Mouse (Mus musculus): ENCODE results near the gene Clrn2. TPM values are rescaled to one million over a fixed set of nuclear protein-coding genes. Genes with fewer than 3 reads are reported as not detected.

Gene Clrn2
- polyA plus RNA-seq, 1 experiment from 2014 or later = not detected

DNA sequence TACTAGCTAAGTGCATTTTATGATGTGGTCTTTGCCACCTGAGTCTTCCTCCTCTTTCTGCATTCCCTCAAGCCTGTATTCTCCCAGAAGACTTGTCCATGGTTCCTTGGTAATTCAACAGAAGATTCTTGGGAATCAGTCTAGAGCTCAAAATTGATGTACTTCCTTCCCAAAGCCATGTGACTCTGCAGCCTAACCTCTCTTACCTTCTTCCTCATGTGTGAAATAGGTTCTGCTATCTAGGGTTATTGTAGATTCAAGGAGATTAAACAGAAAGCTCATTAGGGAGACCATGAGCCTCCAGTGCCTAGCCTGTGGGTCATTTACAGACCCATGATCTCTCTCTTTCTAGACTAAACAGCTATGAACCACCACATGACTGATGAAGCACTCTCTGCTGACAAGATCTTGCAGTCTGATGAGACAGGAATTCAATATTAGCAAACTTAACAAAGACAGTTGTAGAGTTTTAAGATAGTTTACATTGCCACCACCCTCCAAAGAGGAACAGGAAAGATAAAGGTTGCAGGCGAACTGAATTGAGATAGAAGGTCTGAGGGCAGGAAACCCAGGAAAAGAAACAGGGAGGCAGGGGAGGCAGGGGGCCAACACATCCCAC is 27.0 kb upstream of the Clrn2 start:
- WGBS = 94% methylated on average over 1 of the region's 1 CpGs
- H3K9me3 ChIP-seq (ENCODE audit: control insufficient read depth, low read length) = no peaks in the 10 kb centered on the region
- DNase-seq (ENCODE audit: low spot score) = no peak
- H3K27ac ChIP-seq (ENCODE audit: low read depth, low read length) = no peak overlapping the region
- ATAC-seq (ENCODE audit: insufficient read depth, low FRiP score, low TSS enrichment) = no peak
- H3K4me3 ChIP-seq (ENCODE audit: low read depth, low read length) = no peak overlapping the region
- no peak overlapping the region for H3K4me2 ChIP-seq (ENCODE audit: low read depth)
- no peaks in the 10 kb centered on the region for H3K27me3 ChIP-seq (ENCODE audit: control insufficient read depth, insufficient read depth, low read length)
- no peaks in the 10 kb centered on the region for H3K4me1 ChIP-seq (ENCODE audit: control insufficient read depth, insufficient read depth, low read length)
- no peaks in the 10 kb centered on the region for H3K36me3 ChIP-seq (ENCODE audit: control insufficient read depth, insufficient read depth, low read length)
- no peak overlapping the region for H3K9ac ChIP-seq (ENCODE audit: low read length)

GRCm38 (mm10) chr5:45427891-45428290 is 25.7 kb upstream of the Clrn2 start:
- no peak overlapping the region for H3K4me2 ChIP-seq (ENCODE audit: low read depth)
- no peaks in the 10 kb centered on the region for H3K36me3 ChIP-seq (ENCODE audit: control insufficient read depth, insufficient read depth, low read length)
- ATAC-seq (ENCODE audit: insufficient read depth, low FRiP score, low TSS enrichment) (no peak), DNase-seq (ENCODE audit: low spot score) (no peak)
- H3K4me1 ChIP-seq (ENCODE audit: control insufficient read depth, insufficient read depth, low read length) = no peaks in the 10 kb centered on the region
- H3K4me3 ChIP-seq (ENCODE audit: low read depth, low read length) = no peak overlapping the region
- H3K9ac ChIP-seq (ENCODE audit: low read length) = no peak overlapping the region
- H3K27me3 ChIP-seq (ENCODE audit: control insufficient read depth, insufficient read depth, low read length) = no peaks in the 10 kb centered on the region
- WGBS = 91% methylated on average over 7 of the region's 7 CpGs
- no peak overlapping the region for H3K27ac ChIP-seq (ENCODE audit: low read depth, low read length)
- H3K9me3 ChIP-seq (ENCODE audit: control insufficient read depth, low read length) = no peaks in the 10 kb centered on the region

- Histone ChIP-seq H3K36me3 (ENCODE audit: control insufficient read depth, insufficient read depth, low read length) (peaks cover 3% of the 10 kb centered on the region), H3K4me2 (ENCODE audit: low read depth) (no peak overlapping the region), H3K9ac (ENCODE audit: low read length) (no peak overlapping the region), H3K9me3 (ENCODE audit: control insufficient read depth, low read length) (no peaks in the 10 kb centered on the region), H3K4me1 (ENCODE audit: control insufficient read depth, insufficient read depth, low read length) (no peaks in the 10 kb centered on the region), H3K27me3 (ENCODE audit: control insufficient read depth, insufficient read depth, low read length) (no peaks in the 10 kb centered on the region), H3K4me3 (ENCODE audit: low read depth, low read length) (no peak overlapping the region), H3K27ac (ENCODE audit: low read depth, low read length) (no peak overlapping the region)
- DNase-seq (ENCODE audit: low spot score) (no peak), ATAC-seq (ENCODE audit: insufficient read depth, low FRiP score, low TSS enrichment) (no peak)
- WGBS = 92% methylated on average over 14 of the region's 14 CpGs
Measured at GRCm38 (mm10) chr5:45435967-45436950, 17.3 kb upstream of the Clrn2 start.

DNA sequence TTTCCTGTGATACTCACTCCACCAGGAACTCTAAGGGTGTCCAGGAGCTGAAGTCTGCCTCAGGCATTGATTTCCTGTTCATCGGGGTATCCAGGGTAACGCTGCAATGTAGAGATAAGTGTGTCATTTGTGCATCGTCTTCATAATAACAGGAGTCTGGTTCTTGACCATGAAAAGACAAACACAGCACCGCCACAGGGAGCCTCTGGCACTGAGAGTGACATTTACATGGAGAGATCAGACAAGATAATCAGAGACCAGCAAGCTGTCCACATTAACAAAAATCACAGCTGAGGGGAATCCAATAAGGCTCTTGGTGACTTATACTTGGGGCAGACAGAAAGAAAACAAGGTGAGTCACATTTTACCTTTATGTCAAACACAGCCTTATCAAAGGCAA is 15.7 kb upstream of the Clrn2 start:
- H3K36me3 ChIP-seq (ENCODE audit: control insufficient read depth, insufficient read depth, low read length) = peaks cover 3% of the 10 kb centered on the region
- no peaks in the 10 kb centered on the region for H3K9me3 ChIP-seq (ENCODE audit: control insufficient read depth, low read length)
- no peak overlapping the region for H3K4me3 ChIP-seq (ENCODE audit: low read depth, low read length)
- ATAC-seq (ENCODE audit: insufficient read depth, low FRiP score, low TSS enrichment) (no peak), DNase-seq (ENCODE audit: low spot score) (no peak)
- no peak overlapping the region for H3K9ac ChIP-seq (ENCODE audit: low read length)
- WGBS = 85% methylated on average over 4 of the region's 4 CpGs
- no peaks in the 10 kb centered on the region for H3K27me3 ChIP-seq (ENCODE audit: control insufficient read depth, insufficient read depth, low read length)
- no peak overlapping the region for H3K4me2 ChIP-seq (ENCODE audit: low read depth)
- H3K27ac ChIP-seq (ENCODE audit: low read depth, low read length) = no peak overlapping the region
- H3K4me1 ChIP-seq (ENCODE audit: control insufficient read depth, insufficient read depth, low read length) = no peaks in the 10 kb centered on the region

DNA sequence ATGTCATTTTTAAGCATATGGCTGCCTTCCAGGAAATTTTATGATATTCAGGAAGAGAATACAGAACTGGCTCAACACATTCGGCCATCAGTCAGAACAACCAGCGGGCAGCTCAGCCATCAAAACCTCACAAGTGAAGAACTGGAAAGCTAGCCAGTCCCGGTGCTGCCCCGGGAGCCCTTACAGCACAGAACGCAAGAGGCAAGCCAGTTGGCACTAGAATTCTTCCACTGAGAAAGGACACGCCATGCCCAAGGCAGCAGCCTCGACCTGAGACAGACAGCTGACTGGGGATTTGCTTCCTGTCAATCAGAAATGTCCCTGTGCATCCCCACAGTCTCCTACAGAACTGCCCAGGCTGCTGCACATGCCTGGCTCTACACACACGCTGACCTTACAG is 15.2 kb upstream of the Clrn2 start:
- H3K4me2 ChIP-seq (ENCODE audit: low read depth) = no peak overlapping the region
- no peaks in the 10 kb centered on the region for H3K27me3 ChIP-seq (ENCODE audit: control insufficient read depth, insufficient read depth, low read length)
- no peak overlapping the region for H3K9ac ChIP-seq (ENCODE audit: low read length)
- WGBS = 89% methylated on average over 8 of the region's 8 CpGs
- no peaks in the 10 kb centered on the region for H3K4me1 ChIP-seq (ENCODE audit: control insufficient read depth, insufficient read depth, low read length)
- ATAC-seq (ENCODE audit: insufficient read depth, low FRiP score, low TSS enrichment) = no peak
- H3K9me3 ChIP-seq (ENCODE audit: control insufficient read depth, low read length) = no peaks in the 10 kb centered on the region
- no peak overlapping the region for H3K27ac ChIP-seq (ENCODE audit: low read depth, low read length)
- H3K4me3 ChIP-seq (ENCODE audit: low read depth, low read length) = no peak overlapping the region
- peaks cover 3% of the 10 kb centered on the region for H3K36me3 ChIP-seq (ENCODE audit: control insufficient read depth, insufficient read depth, low read length)
- DNase-seq (ENCODE audit: low spot score) = no peak

DNA sequence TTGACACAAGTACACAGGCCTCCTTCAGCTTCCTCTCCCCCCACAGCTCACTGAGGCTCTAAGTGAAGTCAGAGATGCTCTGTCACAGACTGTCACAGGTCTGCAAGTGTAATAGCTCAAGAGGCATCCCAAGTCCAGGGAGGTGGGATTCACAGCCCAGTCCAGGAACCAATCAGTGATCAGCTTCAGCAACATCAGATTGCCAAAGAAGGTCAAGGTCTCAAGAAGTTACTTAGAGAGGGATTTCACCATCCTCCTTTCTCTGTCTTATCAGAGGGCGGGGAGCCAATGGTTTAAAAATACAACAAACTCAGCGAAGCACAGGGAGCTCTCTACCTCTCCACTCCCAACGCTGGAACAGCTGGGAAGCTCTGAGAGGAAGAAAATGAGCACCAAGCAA is 12.4 kb upstream of the Clrn2 start:
- peaks cover 3% of the 10 kb centered on the region; the same call in 1 of the 2 replicates for H3K36me3 ChIP-seq (ENCODE audit: control insufficient read depth, insufficient read depth, low read length)

DNA sequence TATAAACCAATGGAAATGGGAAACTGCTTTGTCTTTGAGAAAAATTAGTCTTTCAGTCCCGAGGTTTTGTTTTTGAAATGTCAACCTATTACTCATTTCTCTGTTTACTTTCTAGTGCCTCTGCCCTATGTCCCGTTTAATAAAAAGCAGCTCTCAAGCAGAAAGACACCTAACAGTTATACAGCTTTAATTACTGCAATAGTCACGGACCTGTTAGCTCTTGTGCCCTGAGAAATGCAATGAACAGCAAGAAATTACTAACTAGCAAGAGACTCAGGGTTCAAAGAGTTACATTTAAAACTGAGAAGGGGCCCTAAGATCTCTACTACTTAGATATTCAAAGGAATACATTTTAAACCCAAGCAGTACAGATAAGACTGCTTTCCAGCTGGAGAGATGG is 11.8 kb upstream of the Clrn2 start:
- DNase-seq (ENCODE audit: low spot score) = no peak
- Histone ChIP-seq H3K27ac (ENCODE audit: low read depth, low read length) (no peak overlapping the region), H3K4me2 (ENCODE audit: low read depth) (no peak overlapping the region), H3K9ac (ENCODE audit: low read length) (no peak overlapping the region), H3K4me3 (ENCODE audit: low read depth, low read length) (no peak overlapping the region), H3K9me3 (ENCODE audit: control insufficient read depth, low read length) (no peaks in the 10 kb centered on the region), H3K4me1 (ENCODE audit: control insufficient read depth, insufficient read depth, low read length) (no peaks in the 10 kb centered on the region), H3K27me3 (ENCODE audit: control insufficient read depth, insufficient read depth, low read length) (no peaks in the 10 kb centered on the region), H3K36me3 (ENCODE audit: control insufficient read depth, insufficient read depth, low read length) (peaks cover 3% of the 10 kb centered on the region; the same call in 1 of the 2 replicates)
- 76% methylated on average over 3 of the region's 3 CpGs for WGBS
- ATAC-seq (ENCODE audit: insufficient read depth, low FRiP score, low TSS enrichment) = no peak

More for the DNA sequence above, 12.4 kb upstream of the Clrn2 start:
- no peak overlapping the region for H3K4me3 ChIP-seq (ENCODE audit: low read depth, low read length)
- WGBS = 93% methylated on average over 3 of the region's 3 CpGs
- DNase-seq (ENCODE audit: low spot score) (no peak), ATAC-seq (ENCODE audit: insufficient read depth, low FRiP score, low TSS enrichment) (no peak)
- no peaks in the 10 kb centered on the region for H3K27me3 ChIP-seq (ENCODE audit: control insufficient read depth, insufficient read depth, low read length)
- H3K9me3 ChIP-seq (ENCODE audit: control insufficient read depth, low read length) = no peaks in the 10 kb centered on the region
- no peaks in the 10 kb centered on the region for H3K4me1 ChIP-seq (ENCODE audit: control insufficient read depth, insufficient read depth, low read length)
- H3K9ac ChIP-seq (ENCODE audit: low read length) = no peak overlapping the region
- H3K4me2 ChIP-seq (ENCODE audit: low read depth) = no peak overlapping the region
- no peak overlapping the region for H3K27ac ChIP-seq (ENCODE audit: low read depth, low read length)

DNA sequence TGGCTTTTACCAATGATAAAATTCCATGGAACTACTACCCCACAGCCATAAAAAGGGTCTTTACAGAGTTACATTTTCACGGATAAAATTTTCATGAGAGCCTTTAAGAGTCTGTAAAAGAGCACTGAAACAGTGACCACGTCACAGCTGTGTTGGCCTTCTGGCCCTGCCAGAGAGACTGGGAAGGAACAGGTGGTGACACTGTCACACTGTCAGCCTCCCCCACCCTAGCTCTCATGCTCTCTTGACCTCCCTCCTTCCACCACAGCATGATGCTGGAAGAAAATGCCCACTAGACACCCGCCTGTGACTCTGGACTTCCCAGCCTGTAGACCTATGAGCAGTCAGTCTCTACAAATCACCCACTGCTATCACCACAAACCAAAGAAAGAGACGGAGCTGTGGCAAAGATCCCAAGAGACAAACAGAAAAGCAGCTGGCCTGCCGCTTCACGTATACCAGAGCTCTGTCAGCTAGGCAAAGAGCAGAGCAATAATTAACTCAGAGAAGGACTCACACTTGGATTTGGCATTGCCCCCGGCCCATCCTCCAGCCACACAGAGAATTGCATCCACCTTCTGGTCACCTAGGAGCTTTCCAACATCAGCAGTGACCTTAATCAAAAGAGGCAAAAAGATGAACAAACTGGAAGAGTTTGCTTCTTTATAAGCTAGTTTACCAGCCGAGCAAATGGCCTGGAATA is 9.3 kb upstream of the Clrn2 start:
- WGBS = 80% methylated on average over 8 of the region's 8 CpGs
- H3K4me3 ChIP-seq (ENCODE audit: low read depth, low read length) = no peak overlapping the region
- no peaks in the 10 kb centered on the region for H3K9me3 ChIP-seq (ENCODE audit: control insufficient read depth, low read length)

More for the DNA sequence above, 9.3 kb upstream of the Clrn2 start:
- Histone ChIP-seq H3K27me3 (ENCODE audit: control insufficient read depth, insufficient read depth, low read length) (no peaks in the 10 kb centered on the region), H3K4me1 (ENCODE audit: control insufficient read depth, insufficient read depth, low read length) (peaks cover 7% of the 10 kb centered on the region), H3K27ac (ENCODE audit: low read depth, low read length) (no peak overlapping the region), H3K36me3 (ENCODE audit: control insufficient read depth, insufficient read depth, low read length) (peaks cover under 1% of the 10 kb centered on the region; the same call in 1 of the 2 replicates), H3K9ac (ENCODE audit: low read length) (no peak overlapping the region), H3K4me2 (ENCODE audit: low read depth) (no peak overlapping the region)
- ATAC-seq (ENCODE audit: insufficient read depth, low FRiP score, low TSS enrichment) (no peak), DNase-seq (ENCODE audit: low spot score) (no peak)

Data from neural tube, embryonic 11.5 days (tissue).